Mouse (Mus musculus) induced T-regulatory cell, adult 2 months (primary cell): ENCODE results near the gene Slc39a7.
A peak's percentile ranks its signal among the peaks of the same experiment; 100 is the strongest.
"Not testable (repeated sequence)": the region's sequence is repeated elsewhere in the genome, so short reads cannot be mapped to it uniquely, and the experiment has no call there.

Experiments
- DNase-seq: peaks from one replicate; pipeline ENCODE4 v3.0.0-alpha.2; 2012; ENCODE audit warnings: low read depth

Slc39a7 gene

DNA sequence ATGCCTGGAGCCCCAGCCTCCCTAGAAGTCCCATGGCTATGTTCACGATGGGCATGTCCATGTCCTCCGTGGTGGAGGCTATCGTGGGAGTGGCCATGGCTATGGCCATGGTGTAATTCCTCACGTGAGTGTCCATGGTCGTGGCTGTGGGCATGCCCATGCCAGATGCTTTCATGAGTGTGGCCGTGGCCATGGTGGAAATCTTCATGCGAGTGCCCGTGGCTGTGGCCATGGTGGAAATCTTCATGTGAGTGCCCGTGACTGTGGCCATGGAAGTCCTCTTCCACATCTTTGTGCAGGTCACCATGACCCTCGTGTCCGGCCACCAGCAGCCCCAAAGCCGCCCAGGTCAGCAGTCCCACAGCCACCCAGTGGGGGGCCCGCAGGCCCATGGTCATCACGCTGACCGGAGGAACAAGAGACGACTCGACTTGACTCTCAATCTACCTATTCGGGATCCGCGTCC, 588 bp downstream of the Slc39a7 start:
- DNase-seq = peak; percentile 31

DNA sequence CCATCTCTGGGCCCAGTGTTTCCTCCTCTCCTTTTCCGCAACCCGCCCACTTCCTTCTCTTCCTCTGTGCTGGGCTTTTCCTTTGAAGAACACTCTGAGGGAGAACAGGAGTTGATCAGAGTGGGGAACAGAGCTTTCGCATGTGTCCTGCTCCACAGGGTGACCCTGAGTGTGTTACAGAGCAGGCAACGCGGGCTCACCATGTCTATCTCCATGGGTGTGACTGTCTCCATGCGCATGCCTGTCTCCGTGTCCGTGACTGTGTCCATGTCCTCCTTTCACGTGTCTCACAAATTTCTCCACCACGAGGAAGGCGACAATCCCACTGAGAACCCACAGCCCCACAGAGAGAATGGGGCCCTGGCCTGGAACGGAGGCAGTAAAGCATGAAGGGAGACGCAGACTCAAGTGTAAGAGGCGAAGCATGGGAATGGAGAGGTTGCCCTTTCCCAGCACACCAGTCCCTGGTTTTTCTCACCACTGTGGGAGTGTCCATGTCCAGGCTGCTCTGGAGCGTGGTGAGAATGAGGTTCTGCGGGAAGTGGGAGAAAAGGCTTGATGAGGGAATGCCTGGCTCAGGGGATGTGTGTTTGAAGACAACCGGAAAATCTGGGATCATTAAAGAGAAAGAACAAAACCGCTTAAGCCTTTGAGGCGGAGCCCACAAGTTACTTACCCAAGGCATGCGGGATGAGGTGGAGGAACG, 1.4 kb downstream of the Slc39a7 start:
- no peak for DNase-seq

DNA sequence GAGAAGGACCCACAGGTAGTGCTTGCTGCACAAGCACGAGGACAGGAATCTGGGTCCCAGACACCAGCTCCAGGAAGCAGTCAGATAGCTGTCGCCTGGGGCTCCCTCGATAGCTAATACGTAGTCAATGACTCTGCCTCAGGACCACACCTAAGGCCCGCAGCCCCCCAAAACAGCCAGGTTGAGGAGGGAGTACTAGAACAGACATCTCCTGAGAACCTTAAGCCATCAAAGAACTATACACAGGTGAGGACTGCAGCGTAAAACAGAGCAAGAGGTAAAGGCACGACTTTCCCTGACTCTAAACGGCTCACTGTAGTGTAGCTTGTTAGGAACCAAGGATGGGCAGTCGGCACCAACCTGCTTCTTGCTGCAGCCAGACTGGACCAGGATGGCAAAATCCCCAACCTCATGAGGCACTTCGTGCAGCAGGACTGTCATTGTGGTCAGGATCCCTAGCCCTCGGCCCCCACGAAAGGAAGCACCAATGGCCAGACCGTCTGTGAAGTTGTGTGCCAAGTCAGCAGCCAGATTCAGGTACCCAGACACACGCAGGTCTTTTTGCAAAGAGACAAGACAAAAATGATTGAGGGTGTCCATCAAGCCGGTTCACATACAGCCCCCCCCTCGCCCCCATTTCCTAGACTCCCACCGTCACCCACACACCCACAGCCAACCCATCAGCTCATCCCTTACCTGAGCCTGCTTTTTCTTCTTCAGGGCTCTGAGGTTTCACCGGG, 2.2 kb downstream of the Slc39a7 start:
- no peak for DNase-seq

DNA sequence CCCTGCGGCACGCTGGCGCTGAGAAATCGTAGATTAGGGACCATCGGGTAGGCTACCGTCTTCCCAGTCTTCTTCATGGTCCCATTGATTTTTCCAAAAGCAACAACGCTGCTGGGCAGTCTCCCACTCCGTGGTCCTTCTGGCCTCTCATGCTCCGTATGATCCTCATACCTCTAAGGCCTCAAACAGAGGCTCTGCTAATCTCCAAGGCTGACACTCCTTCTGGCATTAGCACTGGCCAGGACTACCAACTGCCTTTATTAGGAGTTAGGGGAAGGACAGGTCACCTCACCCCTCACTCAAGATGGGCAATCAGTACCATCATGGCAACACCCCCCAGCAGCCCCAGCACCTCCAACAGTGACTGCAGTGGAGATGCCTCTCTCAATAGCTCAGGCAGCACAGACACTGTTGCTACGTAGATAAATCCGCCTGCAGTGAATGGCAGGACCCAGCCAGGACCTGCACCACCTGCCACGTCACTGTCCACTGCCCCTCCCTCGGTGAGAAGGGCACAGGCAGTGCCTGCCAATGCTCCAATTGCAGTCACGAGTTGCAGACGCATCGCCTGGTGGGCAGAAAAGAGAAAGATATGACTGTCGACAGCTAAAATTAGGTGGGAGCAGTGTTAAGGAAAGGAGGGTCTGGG, 2.9 kb downstream of the Slc39a7 start:
- DNase-seq = no peak

DNA sequence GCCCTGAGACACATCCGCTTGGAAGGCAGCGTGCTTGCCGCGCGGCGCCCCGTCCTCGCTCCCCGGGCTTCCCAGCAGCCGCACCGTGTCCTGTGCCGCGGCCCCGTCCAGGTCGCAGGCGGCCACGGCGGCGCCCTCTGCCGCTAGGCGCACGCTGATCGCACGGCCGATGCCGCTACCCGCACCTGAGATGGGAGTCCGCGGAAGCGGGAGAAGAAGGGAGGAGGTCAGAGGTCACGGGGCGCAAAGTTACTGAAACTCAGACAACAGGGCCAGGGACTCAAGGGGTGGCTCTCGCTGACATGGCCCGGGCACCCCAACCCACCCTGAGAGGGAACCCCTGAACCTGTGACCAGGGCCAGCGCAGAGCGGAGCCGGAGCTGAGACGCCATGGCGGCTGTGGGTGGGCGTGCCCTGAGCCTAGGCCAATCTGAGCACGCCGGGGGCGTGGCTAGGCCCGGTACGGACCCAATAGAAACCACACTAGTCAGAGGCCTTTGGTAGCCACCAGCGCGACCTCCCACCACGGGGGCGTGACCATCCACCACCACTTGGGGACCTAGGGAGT, 3.7 kb downstream of the Slc39a7 start, which contains the start of gene H2-Ke6:
Gene H2-Ke6 (minus strand): TSS at position 405 of the 568 bp plus-strand sequence.
- DNase-seq = peak; percentile 96

DNA sequence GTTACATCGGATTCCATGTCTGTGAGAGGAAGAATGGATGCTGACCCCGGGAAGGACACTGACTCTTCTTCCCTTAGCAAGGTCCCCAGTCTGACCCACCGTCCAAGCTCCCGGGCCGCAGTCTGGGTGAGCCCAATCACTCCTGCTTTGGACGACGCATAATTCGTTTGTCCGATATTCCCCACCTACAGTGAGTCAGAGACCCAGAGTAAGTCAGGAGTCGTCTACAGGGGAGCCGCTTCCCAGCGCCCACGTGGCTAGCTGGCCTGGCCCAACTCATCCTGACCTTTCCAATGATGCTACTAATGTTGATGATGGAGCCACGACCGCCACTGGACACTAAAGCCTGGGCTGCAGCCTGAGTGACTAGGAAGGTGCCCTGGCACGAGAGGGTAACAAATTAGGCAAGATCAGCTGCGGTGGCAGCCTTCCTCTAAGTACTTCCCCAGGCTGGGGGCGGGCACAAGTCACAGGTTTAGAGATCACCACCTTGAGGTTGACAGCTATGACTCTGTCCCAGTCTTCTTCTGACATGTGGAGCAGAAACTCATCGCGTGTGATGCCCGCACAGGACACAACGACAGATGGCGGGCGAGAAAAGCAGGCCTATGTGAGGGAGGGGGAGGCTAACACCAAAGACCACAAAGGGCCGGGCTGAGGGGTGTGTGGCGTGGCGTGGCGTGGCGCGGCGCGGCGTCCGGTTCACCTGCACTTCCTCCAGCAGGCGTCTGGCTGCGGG, 4.4 kb downstream of the Slc39a7 start:
- peak; percentile 92 for DNase-seq

DNA sequence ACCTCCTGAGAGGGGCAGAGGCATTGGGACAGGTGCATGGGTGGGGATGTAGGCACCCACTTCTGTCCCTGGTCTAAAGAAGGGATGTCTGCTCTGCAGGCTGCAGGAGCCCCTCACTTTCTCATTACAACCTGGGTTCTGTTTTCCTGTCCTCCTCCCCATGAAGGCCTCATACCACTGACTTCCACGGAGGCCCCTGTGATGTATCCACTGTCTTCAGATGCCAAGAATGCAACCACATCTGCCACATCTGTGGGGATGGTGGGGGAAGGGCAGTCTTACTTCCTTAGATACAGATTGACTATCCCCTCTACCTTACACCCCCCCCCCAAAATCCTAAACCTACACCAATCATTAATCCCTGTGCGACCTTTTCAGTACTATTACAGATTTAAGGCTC, 5.3 kb downstream of the Slc39a7 start:
- peak; percentile 55 for DNase-seq

DNA sequence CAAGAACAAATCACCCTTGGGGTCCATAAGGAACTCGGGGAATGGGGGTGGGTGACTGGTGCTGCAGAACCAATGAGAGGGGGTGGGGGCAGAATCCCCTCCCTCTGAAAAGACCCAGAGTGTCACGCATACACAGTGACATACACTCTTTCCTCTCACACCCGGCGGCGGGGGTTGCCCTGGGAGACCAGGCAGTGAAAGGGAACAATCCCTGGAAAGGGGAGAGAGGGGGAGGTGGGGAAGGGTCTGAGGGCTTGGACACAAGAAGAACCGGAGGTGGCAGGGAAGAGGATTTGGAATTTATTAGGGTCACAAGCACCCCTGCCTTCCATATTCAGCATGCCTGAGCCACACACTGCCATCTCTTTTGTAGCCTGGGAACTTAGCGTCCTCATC, 5.7 kb downstream of the Slc39a7 start:
- no peak for DNase-seq

DNA sequence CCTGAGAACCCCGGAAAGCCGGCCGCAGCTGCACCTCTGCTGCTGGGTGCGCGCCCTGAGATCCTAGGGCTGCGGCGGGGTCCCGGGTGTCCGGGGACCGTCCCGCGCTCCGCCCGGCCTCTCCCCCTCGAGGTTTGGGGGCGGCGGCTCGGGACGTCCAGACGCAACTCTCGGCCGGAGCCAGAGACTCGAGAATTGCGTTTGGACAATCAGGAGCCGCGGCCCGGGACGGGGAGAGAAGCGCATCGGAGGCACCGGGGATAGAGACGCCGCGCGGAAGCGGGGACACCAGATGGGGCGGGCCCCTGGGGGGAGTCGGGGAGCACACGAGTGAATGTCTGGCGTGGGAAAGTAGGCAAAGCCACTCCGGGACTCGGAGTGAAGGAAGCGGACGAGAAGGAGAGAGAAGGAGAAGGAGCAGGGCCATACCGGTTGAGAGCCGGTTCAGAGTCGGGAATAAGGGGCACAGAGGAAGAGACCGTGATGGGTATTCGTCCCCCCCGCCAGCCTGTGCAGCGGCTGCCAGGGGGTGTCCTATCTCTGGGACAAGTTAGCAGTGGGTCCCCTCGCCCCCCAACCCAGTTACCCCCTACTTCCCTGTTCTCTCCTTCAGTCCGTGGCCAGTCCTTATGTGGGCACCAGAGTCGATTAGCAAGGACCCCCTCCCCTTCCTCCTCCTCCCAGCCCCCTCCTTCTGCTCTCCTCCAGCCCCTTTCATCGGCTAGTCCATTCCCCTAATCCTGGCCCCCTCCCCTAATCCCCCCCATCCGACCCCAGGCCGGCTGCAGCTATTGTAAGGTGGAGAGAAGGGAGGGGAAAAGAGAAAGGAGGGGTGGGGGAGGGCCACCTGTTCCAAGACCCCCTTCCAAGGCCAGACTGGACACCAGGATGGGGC, 6.4 kb downstream of the Slc39a7 start:
- no peak for DNase-seq

DNA sequence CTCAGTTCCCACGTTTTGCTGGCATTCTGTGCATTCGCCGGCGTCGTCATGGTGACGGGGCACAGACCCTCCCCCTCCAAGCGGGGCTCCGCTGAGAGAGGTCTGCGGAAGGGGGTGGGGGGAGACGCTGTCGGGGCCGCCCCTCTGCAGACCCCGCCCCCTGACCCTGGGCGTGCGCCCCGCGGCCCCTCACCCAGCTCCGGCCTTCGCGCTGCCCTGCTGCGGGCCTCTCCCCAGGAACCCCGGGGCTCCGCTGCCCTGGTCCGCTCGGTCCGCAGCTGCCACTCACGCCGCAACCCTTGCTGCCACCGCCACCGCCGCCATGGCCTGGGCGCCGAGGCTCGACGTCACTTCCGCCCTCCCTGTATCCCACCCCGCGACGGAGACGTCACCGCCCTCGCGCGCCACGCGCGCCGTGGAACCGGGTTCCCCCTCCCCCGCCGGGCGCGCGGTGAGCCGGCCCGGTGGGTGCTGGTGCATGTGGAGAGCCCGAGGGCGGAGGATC, 7.1 kb downstream of the Slc39a7 start, which contains the start of gene Ring1:
Gene Ring1 (minus strand): TSS at position 364 of the 505 bp plus-strand sequence.
- DNase-seq = peak; percentile 93

DNA sequence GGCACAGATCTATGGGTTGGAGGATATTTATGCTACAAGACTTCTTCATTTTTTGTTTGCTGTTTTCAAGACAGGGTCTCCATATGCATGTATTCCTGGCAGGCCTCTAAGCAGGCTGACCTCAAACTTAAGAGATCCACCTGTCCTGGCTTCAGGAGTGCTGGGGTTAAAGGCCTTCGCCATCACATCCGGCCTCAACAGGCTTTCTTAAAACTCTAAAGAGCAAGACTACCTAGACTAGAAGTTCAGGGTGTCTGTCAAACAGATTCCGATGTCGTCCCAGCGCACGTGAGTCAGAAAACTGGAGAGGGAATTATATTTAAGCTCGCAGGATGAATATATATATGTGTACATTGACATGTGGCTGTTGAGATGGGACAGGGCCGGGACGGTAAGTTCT, 7.8 kb downstream of the Slc39a7 start:
- DNase-seq = no peak

DNA sequence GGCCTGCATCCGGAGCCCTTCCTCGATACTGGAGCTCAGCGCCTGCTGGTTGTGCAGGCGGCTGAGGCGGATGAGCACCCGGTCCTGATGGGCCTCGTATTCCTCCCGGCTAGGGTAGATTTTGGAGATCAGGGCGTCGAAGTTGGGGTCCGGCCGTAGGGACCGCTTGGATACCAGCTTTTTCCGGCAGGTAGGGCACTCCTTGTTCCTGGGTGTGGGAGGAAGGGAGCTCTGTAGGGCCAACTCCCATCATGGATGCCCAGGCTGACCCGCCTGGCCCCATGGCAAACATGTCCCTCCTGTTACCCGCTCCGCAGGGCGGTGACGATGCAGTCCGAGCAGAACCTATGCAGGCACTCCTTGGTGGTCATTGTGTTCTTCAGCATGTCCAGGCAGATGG, 8.5 kb downstream of the Slc39a7 start:
- DNase-seq = no peak

DNA sequence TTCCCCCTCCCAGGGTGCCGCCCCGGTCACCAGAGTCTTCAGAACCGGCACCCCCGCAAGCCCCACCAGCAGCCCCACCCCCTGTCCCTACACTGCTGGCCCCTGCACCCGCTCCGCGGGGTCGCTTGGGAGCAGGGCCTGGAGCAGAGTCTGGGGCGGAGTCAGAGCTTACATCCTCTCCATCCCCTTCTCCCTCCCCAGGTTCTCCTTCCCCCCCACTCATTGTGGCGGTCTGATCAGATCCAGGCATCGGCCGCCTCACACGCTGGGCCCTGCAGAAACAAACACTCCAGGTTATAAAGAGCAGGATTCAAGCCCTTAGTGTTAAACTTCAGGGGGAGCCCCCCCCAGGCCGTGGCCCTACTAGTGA, 9.1 kb downstream of the Slc39a7 start:
- DNase-seq = no peak

DNA sequence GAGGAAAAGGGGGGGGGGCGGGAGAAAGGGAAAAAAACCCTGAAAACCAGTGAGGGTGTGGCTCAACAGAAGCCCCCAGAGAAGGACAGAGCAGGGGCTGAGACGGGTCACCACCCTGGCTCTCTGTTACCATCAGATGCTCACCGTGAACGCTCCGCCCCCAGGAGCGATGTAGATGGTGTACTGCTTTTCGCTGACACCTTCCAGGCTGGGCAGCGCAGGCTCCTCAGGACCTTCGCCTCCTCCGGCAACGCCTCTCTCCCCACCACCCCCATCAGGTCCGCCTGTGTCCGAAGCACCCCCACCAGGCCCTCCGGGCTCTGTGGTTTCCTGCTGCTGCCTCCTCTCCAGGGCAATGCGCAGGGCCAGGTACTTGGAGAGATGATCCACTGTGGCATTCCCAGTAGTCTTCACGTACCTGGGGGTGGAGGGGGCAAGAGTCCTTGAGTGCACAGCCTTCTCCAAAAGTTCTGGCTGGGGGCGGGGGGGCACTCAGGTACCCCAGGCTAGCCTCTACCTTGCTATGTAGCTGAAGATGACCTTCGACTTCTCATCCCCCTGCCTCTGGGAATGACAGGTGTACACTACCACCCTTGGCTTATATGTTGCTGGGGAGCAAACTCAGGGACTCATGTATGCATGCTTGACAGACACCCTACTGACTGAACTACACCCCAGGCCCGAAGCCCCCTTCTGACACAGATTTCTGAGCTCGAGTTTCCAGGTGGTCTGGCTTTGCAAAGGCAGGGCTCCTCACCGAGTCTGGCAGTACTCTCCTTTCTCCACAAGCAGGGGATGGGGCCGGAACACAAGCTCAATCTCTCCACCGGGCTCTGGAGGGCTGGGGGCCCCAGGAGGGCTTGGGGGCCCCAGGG, 9.7 kb downstream of the Slc39a7 start:
- DNase-seq = no peak

DNA sequence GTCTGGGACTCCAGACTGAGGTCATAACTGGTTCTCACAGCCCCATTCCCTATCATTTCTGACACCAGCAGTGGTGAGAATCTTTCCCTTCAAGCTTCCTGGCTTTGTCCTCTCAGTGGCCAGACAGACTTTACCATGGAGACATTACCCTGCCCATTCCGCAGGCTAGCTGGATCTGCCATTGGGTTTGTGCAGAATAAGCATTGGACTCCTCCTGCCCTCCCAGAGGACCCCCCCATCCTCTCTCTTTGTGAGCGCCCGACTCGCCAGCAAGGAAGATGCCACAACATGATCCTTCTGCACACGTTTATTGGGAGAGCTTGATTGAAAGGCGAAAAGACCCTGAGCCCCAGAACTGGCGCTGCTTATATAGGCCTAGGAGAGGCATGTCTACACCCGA, 18.0 kb downstream of the Slc39a7 start:
- DNase-seq = no peak

DNA sequence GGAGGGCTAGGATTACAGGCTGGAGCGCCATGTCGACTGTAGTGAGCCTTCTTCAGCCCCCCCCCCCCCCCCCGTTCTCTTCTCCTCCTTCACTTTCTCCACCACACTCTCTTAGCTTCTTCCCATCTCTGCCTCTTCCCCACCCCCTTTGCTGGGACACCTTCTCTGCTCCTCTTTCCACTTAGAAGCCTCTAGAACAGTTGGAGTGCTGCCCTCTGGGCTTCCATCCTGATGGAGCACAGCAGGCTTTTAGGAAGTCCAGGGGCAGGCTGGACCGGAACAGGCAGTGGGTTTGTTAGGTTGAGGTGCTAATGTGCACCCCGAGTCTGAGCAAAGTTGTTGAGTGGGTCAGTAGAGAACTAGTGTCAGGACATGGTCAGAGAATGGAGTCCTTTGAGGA, 21.3 kb downstream of the Slc39a7 start:
- no peak for DNase-seq

DNA sequence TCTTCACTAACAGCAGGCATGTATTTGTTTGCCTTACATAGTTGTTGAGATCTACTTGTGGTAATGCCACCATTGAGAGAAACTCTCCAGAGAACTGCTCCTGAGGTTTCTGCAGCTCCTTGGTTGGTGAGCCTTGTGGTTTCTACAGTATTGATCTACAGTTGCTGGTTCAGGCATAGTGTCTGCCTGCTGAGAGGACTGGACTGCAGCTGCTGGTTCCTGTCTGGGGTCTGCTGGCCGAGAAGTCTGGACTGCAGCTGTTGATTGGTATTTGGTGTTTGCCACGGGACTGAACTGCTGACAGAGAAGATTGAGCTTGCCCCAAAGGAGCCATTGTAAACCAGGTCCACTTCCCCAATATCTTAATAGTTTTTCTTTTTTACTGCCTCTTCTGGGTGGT, 24.9 kb downstream of the Slc39a7 start:
- no peak for DNase-seq

DNA sequence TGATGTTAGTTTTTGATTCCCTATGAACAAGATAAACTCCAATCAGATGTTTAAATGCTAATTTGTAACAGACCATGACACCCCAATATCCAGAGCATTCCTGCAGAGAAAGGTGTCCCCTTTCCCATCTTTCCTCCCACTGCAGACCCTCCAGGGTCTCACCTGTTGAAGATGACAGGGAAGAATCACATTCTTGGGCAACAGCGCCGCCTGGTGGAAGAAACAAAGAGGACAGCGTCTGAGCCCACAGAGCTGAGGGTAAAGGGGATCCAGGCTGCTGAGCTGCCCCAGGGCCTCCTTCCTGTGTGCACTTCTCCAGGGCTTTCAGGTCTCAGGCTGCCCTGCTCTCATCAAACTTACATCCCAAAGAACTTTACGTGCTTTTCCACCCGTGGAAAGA, 28.1 kb downstream of the Slc39a7 start:
- peak; percentile 86 for DNase-seq

DNA sequence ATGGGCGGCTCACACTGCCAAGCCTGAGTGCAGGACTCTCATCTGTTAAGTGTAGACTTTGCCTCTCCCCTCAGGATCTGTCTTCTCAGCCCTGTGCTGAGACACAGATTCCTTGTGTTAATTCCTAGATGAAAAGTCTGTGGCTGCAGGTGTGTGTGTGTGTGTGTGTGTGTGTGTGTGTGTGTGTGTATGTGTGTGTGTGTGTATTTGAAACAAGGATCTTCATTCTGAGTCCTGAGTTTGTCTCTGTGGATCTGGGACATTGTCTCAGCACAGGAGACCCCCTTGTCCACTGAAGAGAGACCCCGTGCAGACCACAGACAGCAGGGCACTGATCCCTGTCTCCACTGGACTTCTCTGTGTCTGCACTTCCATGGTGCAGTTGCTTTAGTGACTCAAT, 30.7 kb downstream of the Slc39a7 start:
- not testable (repeated sequence) for DNase-seq

DNA sequence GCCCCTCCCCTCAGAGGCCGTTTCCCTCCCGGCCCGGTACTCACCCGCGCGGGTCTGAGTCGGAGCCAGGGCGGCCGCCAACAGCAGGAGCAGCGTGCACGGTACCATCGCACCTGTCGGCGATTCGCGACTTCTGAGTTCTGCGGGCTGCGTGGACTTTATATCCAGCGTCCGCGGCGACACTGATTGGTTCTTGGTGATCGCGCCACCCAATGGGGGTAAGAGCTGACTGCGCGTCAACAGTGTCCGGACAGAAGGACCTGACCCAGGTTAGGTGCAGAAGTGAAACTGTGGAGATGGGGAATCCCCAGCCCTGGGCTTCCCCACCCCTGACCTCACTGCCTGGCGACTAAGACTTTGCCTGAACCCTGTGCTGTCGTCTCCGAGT, 31.3 kb downstream of the Slc39a7 start, which contains the start of gene H2-K1:
Gene H2-K1 (minus strand): TSS at position 198 of the 388 bp plus-strand sequence.
- DNase-seq = peak; percentile 99
